Mouse (Mus musculus) neural tube, embryonic 14.5 days (tissue): ENCODE results near the gene Slc23a3. TPM values are rescaled to one million over a fixed set of nuclear protein-coding genes. Genes with fewer than 3 reads are reported as not detected.

Experiments
- ATAC-seq: fragments of 200-750 bp; cut with Nextera tagmentation; 2 replicates; pipeline ENCODE4 v1.8.0; 2017; ENCODE audit warnings: low read depth, mild to moderate bottlenecking, moderate TSS enrichment, moderate library complexity
- H3K27ac ChIP-seq: fragments of 300-500 bp; sonication (generic); 2 replicates; pipeline ENCODE4 v1.5.1; 2014; ENCODE audit warnings: low read depth, mild to moderate bottlenecking, control low read depth, low read length, moderate library complexity, mixed read lengths
- H3K27me3 ChIP-seq: fragments of 300-500 bp; sonication (generic); 2 replicates; pipeline ENCODE4 v1.6.1; 2014; ENCODE audit warnings: low read length; ENCODE audit not compliant: control insufficient read depth, insufficient read depth
- H3K36me3 ChIP-seq: fragments of 300-500 bp; sonication (generic); 2 replicates; pipeline ENCODE4 v1.6.1; 2014; ENCODE audit warnings: low read length, mixed read lengths; ENCODE audit not compliant: control insufficient read depth, insufficient read depth
- H3K4me1 ChIP-seq: fragments of 300-500 bp; sonication (generic); 2 replicates; pipeline ENCODE4 v1.6.1; 2014; ENCODE audit warnings: low read length; ENCODE audit not compliant: control insufficient read depth, insufficient read depth
- H3K4me2 ChIP-seq: fragments of 300-500 bp; sonication (generic); 2 replicates; pipeline ENCODE4 v1.6.1; 2014; ENCODE audit warnings: mild to moderate bottlenecking, low read depth, low read length, control low read depth
- H3K4me3 ChIP-seq: fragments of 300-500 bp; sonication (generic); 2 replicates; pipeline ENCODE4 v1.5.1; 2014; ENCODE audit warnings: low read depth, low read length, control low read depth, mixed read lengths
- H3K9ac ChIP-seq: fragments of 300-500 bp; sonication (generic); replicated peaks from 2 replicates; pipeline ENCODE4 v1.6.1; 2014; ENCODE audit warnings: low read depth, mild to moderate bottlenecking, control low read depth, low read length, mixed read lengths
- H3K9me3 ChIP-seq: fragments of 300-500 bp; sonication (generic); 2 replicates; pipeline ENCODE4 v1.6.1; 2016; ENCODE audit warnings: low read length; ENCODE audit not compliant: control insufficient read depth
- WGBS: fragments of 180-500 bp; shearing (Covaris S2); extraction: QIAGEN DNeasy Blood & Tissue Kit; methylation state at CpG from one replicate; pipeline ENCODE4 v1.1.7; 2014; 5-methylcytosine and 5-hydroxymethylcytosine counted together
- polyA plus RNA-seq: library from polyadenylated mRNA; unstranded; fragments of >200 nt; fragmentation: Nextera tagmentation; extraction: Ambion mirVana; gene quantifications from 2 replicates; pipeline ENCODE4 v1.2.1, GENCODE M21; 2014

Slc23a3 gene
- 0.39 TPM in 1 of 2 replicates, not detected in the other for polyA plus RNA-seq

- no peak within 1 kb of the TSS for H3K9ac ChIP-seq
- H3K4me3 ChIP-seq: no peak within 1 kb of the TSS
- no peak within 1 kb of the TSS for H3K27ac ChIP-seq
- no peaks in the 10 kb centered on the region for H3K9me3 ChIP-seq
- H3K4me2 ChIP-seq: no peak within 1 kb of the TSS
- H3K36me3 ChIP-seq: peaks cover 14% of the 10 kb centered on the region
- no peaks in the 10 kb centered on the region for H3K27me3 ChIP-seq
- H3K4me1 ChIP-seq: no peaks in the 10 kb centered on the region
- 77% methylated on average over 12 of the region's 12 CpGs for WGBS
- no peak for ATAC-seq
These were observed at the start of gene Slc23a3 for GRCm38 (mm10) chr1:75133421-75134207. Gene Slc23a3 (minus strand): TSS chr1:75133890.

- Histone ChIP-seq H3K27me3 (no peaks in the 10 kb centered on the region), H3K4me1 (peaks cover 15% of the 10 kb centered on the region; the same call in 1 of the 2 replicates), H3K9ac (no peak overlapping the region), H3K4me2 (no peak overlapping the region), H3K4me3 (no peak overlapping the region), H3K36me3 (peaks cover 29% of the 10 kb centered on the region), H3K9me3 (no peaks in the 10 kb centered on the region), H3K27ac (no peak overlapping the region)
- ATAC-seq: no peak
- 70% methylated on average over 4 of the region's 4 CpGs for WGBS
These were observed 48.5 kb upstream of the Slc23a3 start for GRCm38 (mm10) chr1:75182160-75182559.

GRCm38 (mm10) chr1:75181377-75181870, 47.7 kb upstream of the Slc23a3 start:
- no peak overlapping the region for H3K9ac ChIP-seq

GRCm38 (mm10) chr1:75180741-75181140, 47.1 kb upstream of the Slc23a3 start:
- H3K27ac ChIP-seq: no peak overlapping the region

More at GRCm38 (mm10) chr1:75181377-75181870, 47.7 kb upstream of the Slc23a3 start:
- Histone ChIP-seq H3K4me3 (no peak overlapping the region), H3K27ac (no peak overlapping the region), H3K36me3 (peaks cover 29% of the 10 kb centered on the region), H3K4me1 (peaks cover 15% of the 10 kb centered on the region; the same call in 1 of the 2 replicates), H3K4me2 (no peak overlapping the region), H3K9me3 (no peaks in the 10 kb centered on the region), H3K27me3 (no peaks in the 10 kb centered on the region)
- no peak for ATAC-seq
- 85% methylated on average over 4 of the region's 4 CpGs for WGBS

GRCm38 (mm10) chr1:75180105-75180590, 46.5 kb upstream of the Slc23a3 start, which contains the start of gene Abcb6:
Gene Abcb6 (minus strand): TSS chr1:75180392.
- Histone ChIP-seq H3K9me3 (no peaks in the 10 kb centered on the region), H3K4me2 (peak within 1 kb of the TSS; percentile 100), H3K27ac (peak within 1 kb of the TSS; percentile 52), H3K4me1 (peaks cover 15% of the 10 kb centered on the region; the same call in 1 of the 2 replicates), H3K9ac (peak within 1 kb of the TSS; percentile 67), H3K4me3 (peak within 1 kb of the TSS; percentile 55), H3K36me3 (peaks cover 29% of the 10 kb centered on the region), H3K27me3 (no peaks in the 10 kb centered on the region)
- WGBS: 0% methylated on average over 31 of the region's 31 CpGs
- peak; percentile 95 for ATAC-seq

More at GRCm38 (mm10) chr1:75180741-75181140, 47.1 kb upstream of the Slc23a3 start:
- H3K4me1 ChIP-seq: peaks cover 15% of the 10 kb centered on the region; the same call in 1 of the 2 replicates
- peak; percentile 12; the same call in 1 of the 2 replicates for ATAC-seq
- H3K9me3 ChIP-seq: no peaks in the 10 kb centered on the region
- 52% methylated on average over 6 of the region's 7 CpGs for WGBS
- no peak overlapping the region for H3K9ac ChIP-seq
- no peaks in the 10 kb centered on the region for H3K27me3 ChIP-seq
- 0 out of 2 replicates have a peak overlapping the region, but pooled peaks have one; percentile 55 for H3K4me3 ChIP-seq
- peak overlapping the region; percentile 100 for H3K4me2 ChIP-seq
- H3K36me3 ChIP-seq: peaks cover 25% of the 10 kb centered on the region

- Histone ChIP-seq H3K27ac (peak overlapping the region; percentile 52), H3K4me2 (peak overlapping the region; percentile 100), H3K9me3 (no peaks in the 10 kb centered on the region), H3K4me1 (peaks cover 15% of the 10 kb centered on the region; the same call in 1 of the 2 replicates), H3K9ac (peak overlapping the region; percentile 67), H3K27me3 (no peaks in the 10 kb centered on the region), H3K4me3 (peak overlapping the region; percentile 55), H3K36me3 (peaks cover 32% of the 10 kb centered on the region)
- peak; percentile 32 for ATAC-seq
- WGBS: 9% methylated on average over 23 of the region's 23 CpGs
These were observed 45.8 kb upstream of the Slc23a3 start for GRCm38 (mm10) chr1:75179334-75180104.

GRCm38 (mm10) chr1:75168472-75169464, 35.1 kb upstream of the Slc23a3 start, which contains the start of gene Zfand2b:
Gene Zfand2b (plus strand): TSS chr1:75168646.
- Histone ChIP-seq H3K4me1 (peaks cover 6% of the 10 kb centered on the region; the same call in 1 of the 2 replicates), H3K9ac (peak within 1 kb of the TSS; percentile 58), H3K9me3 (no peaks in the 10 kb centered on the region), H3K27me3 (no peaks in the 10 kb centered on the region), H3K36me3 (peaks cover 20% of the 10 kb centered on the region), H3K4me3 (peak within 1 kb of the TSS; percentile 67), H3K27ac (peak within 1 kb of the TSS; percentile 81), H3K4me2 (peak within 1 kb of the TSS; percentile 59)
- ATAC-seq: peak; percentile 97
- WGBS: 1% methylated on average over 57 of the region's 59 CpGs
